Mouse (Mus musculus): ENCODE data around the gene Ank2.

The Ank2 gene

GRCm38 (mm10) chr3:127116226-127116625, 382.9 kb downstream of the Ank2 start:
- DNase-seq (ENCODE audit: low spot score): no peak

DNA sequence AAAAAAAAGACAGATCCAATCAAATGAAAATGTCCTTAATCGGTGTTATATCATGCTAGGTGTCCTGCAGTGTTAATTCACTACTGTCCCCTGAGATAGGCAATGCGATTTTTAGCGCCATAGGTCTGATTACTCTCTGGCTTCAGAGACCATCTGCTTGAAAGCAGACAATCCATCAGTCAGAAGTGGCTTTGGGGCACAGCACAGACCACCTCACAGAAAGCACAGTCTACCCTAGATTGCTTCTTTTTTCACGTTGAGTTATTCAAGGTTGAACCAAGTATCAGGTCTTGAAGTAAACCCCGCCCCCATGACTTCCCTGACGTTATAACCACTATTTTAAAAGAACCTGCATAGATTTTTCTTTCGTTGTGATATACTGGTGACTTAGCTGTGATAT, 385.9 kb downstream of the Ank2 start:
- DNase-seq (ENCODE audit: low spot score): no peak

GRCm38 (mm10) chr3:127109413-127109812, 389.7 kb downstream of the Ank2 start:
- no peak for DNase-seq (ENCODE audit: low spot score)

GRCm38 (mm10) chr3:127108481-127108880, 390.7 kb downstream of the Ank2 start:
- DNase-seq (ENCODE audit: low spot score): no peak

- no peak for DNase-seq (ENCODE audit: low spot score)
These were observed 391.9 kb downstream of the Ank2 start for GRCm38 (mm10) chr3:127107281-127107680.

GRCm38 (mm10) chr3:127101326-127101725, 397.8 kb downstream of the Ank2 start:
- no peak for DNase-seq (ENCODE audit: low spot score)

- DNase-seq (ENCODE audit: low spot score): no peak
These were observed 401.4 kb downstream of the Ank2 start for GRCm38 (mm10) chr3:127097745-127098144.

- no peak for DNase-seq (ENCODE audit: low spot score)
These were observed 402.0 kb downstream of the Ank2 start for GRCm38 (mm10) chr3:127097106-127097505.

GRCm38 (mm10) chr3:127093631-127094030, 405.5 kb downstream of the Ank2 start:
- DNase-seq (ENCODE audit: low spot score): no peak

GRCm38 (mm10) chr3:127087574-127087973, 411.6 kb downstream of the Ank2 start:
- DNase-seq (ENCODE audit: low spot score): no peak

- no peak for DNase-seq (ENCODE audit: low spot score)
These were observed 412.2 kb downstream of the Ank2 start for GRCm38 (mm10) chr3:127086834-127087506.

DNA sequence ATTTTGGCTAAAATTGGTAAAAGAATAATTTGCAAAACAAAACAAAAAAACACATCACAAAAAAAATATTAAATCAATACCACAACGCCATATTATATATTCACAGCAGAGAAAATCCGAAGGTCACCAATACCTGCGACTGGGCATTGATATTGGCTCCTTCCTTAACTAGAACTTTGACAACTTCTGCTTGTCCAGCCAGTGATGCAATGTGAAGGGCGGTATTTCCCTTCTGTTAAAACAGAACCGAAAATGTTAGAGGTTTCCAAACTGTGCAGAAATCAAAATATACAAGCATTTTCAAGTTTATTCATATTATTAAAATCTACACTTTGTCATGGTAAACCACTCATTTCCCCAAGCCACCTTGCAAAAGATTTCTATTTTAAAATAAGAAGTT, 421.8 kb downstream of the Ank2 start:
- no peak for DNase-seq (ENCODE audit: low spot score)

- DNase-seq (ENCODE audit: low spot score): no peak
These were observed 423.4 kb downstream of the Ank2 start for GRCm38 (mm10) chr3:127075531-127076280.

- DNase-seq (ENCODE audit: low spot score): no peak
These were observed 427.7 kb downstream of the Ank2 start for GRCm38 (mm10) chr3:127071471-127071870.

DNA sequence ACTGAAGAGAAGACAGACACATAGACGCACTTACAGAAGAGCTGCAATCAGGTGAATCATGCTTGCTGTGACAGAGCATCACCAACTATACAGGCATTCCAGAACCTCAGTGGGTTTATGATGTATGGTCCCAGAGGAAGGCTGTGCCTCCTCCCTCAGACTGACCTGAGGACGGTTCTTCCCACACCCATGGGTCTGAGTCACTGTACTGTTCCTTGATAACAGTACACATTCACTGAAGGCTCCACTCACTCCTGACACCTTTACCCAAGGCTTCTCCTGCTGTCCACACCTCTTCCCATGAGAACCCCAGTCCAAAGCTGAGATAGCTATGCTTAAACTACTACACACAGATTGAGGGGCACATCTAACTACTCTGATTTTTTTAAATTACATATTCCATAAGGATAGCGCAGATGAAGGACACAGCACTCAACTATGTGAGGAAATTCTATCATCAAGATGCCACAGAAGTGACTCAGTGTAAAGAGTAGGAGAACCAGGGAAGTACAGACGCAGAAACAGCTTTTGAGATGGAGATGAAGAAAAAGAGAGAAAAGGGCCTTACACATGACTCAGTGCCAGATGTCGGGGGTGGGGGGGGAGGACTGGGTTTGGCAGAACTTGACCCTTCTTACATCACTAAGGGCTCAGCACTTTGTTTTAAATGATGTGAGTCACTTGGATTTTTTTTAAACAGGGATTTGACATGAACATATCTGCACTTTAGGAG, 435.3 kb downstream of the Ank2 start:
- DNase-seq (ENCODE audit: low spot score): no peak

- DNase-seq (ENCODE audit: low spot score): no peak
These were observed 439.5 kb downstream of the Ank2 start for GRCm38 (mm10) chr3:127059671-127060070.

GRCm38 (mm10) chr3:127041288-127041687, 457.9 kb downstream of the Ank2 start:
- no peak for DNase-seq (ENCODE audit: low spot score)

DNA sequence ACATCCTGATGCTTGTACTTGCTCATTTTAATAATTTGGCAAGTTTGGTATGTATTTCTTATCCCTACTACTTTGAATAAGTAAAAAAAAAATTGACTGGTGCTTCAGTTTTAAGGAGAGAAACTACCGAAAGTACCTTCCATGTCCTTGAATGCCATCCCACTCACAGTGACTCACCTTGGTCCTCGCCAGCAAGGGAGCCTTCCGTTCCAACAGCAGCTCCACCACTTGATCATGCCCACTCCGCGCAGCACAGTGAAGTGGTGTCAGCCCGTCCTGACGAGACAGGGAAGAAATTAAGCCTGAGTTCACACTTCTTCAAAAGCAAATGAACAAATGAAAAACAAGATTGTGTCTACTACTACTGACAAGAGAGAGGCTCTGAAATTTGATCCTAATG, 460.6 kb downstream of the Ank2 start:
- DNase-seq (ENCODE audit: low spot score): no peak

GRCm38 (mm10) chr3:127036118-127036517, 463.0 kb downstream of the Ank2 start:
- DNase-seq (ENCODE audit: low spot score): no peak

DNA sequence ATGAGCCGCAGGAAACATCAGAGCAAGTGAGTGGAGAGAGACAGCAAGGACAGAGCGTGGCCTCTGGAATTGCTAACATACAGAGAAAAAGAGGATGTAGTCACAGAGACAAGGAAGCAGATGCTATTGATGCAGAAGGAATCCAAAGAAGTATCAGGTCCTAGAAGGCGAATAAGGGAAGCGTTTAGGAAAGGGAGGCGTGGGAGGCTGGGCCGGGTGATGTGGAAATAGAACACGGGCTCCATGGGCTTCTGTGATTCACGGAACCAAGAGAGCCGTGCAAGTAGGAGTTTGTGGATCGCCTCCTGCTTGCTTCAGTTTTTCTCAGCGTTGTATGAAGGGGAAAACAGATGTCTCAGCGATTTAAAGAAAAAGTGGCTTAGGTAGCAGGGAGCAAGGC, 463.6 kb downstream of the Ank2 start:
- DNase-seq (ENCODE audit: low spot score): no peak

DNA sequence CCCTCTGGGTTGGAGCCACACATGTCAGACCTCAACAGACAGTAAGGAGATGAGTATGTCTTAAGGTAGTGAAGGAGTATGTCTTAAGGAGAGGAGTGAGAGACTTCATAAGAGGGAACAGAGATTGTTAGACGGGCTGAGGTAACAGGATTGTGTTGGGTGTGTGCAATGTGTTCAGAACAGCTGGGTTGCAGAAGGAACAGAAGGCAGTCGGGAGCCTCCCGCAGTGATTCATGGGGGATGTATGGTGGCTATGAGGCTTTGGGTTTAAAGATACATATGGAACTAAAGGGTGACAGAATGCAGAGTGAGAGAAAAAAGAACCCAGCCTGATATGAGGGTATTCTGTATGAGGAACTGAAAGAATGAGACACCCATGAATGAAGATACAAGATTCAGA, 464.2 kb downstream of the Ank2 start:
- no peak for DNase-seq (ENCODE audit: low spot score)

GRCm38 (mm10) chr3:127023992-127024391, 475.2 kb downstream of the Ank2 start:
- DNase-seq (ENCODE audit: low spot score): no peak

- DNase-seq (ENCODE audit: low spot score): no peak
These were observed 479.0 kb downstream of the Ank2 start for GRCm38 (mm10) chr3:127020167-127020566.
